Mouse (Mus musculus) c-Kit-positive CD71-positive TER-119-negative erythroid progenitor cells, embryonic 14.5 days (primary cell): Measurements from ENCODE around the gene Tbl3.
"Not testable (repeated sequence)": the region's sequence is repeated elsewhere in the genome, so short reads cannot be mapped to it uniquely, and the experiment has no call there.

Source experiments
- DNase-seq: peaks from one replicate; pipeline ENCODE4 v3.0.0-alpha.2; 2013; ENCODE audit warnings: low read depth

Gene Tbl3

DNA sequence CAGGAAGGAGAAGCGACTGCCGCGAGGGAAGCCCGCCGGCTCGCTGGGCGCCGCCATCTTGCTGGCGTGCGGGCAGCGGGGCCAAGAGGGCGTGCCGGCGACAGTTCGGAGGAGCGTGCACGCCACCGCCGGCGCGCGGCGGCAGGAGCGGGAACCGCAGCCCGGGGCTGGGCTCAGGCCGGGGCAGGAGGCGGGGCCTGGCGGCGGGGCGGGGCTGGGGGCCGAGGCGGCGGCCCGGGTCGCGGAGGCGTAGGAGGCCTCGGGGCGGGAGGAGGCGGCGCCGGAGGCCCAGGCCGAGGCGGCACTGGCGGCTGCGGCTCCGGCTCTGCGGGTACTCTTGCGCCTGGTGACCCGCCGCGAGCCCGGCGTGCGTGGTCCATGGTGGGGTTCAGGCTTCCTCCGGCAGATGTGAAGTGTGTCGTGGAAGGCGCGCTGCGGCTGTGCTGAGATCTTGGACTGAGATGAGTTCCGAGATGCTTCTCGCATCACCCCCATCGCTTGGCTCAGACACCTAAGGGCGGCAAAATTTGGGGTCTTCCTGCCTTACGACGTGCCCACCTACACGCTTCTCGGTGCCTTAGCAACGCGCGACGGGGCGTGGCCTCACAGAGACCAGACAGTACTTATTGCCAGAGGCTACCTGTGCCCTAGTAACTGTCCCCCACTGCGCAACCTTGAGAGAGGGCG lies 11.3 kb downstream of the Tbl3 start, which contains the start of the genes Gfer and Noxo1:
Gene Gfer, minus strand, starts transcription at position 146 of the 687 bp plus-strand sequence.
Gene Noxo1, plus strand, starts transcription at position 224 of the 687 bp plus-strand sequence.
- peak; percentile 72 for DNase-seq

DNA sequence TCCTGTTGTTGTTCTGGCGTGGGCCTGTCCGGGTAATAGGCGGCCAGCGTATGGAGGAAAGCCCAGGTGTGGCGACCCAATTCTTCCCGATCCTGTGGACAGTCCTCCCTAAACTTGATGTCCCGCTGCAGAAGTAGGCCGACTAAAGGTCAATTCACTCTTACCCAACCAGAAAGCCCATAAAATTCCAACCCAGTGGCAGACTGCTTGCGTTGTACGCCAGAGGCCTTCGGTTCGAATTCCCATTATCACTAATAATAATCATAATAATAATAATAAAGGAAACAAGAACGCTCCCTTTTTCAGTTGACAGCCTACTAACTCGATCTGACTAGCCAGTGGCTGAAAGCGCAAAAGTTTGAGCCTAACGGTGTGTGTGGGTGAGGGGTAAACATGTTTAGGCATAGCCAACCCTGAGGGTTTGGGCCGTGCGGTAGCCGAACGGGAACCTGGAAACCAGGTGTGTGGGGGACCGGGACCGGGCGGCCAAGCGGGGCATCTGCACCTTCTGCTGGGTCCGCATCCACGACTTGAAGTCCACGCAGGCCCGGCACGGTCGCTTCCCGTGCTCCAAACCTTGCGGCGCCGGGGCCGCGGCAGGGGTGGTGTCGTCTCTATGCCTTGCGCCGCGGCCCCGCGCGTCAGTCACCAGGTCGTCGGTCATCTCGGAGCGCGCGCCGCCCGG lies 12.0 kb downstream of the Tbl3 start:
- no peak for DNase-seq

DNA sequence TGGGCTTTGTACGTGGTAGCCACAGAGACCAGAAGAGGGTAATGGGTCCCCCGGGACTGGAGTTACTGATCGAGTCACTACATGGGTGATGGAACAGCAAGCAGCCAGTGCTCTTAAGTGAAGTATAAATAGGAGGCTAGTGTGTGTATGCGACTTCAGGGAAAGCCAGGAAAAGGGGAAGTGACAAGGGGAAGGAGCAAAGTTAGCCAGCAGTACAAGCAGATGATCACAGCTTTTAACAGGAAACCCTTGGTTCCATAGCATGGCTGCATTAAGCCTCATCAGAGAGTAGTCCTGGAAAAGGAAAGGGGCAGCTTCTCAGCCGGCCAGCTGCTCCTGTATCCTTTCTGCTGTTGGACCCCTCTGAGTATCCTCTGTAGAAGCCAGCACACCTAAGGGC lies 15.1 kb downstream of the Tbl3 start:
- no peak for DNase-seq

DNA sequence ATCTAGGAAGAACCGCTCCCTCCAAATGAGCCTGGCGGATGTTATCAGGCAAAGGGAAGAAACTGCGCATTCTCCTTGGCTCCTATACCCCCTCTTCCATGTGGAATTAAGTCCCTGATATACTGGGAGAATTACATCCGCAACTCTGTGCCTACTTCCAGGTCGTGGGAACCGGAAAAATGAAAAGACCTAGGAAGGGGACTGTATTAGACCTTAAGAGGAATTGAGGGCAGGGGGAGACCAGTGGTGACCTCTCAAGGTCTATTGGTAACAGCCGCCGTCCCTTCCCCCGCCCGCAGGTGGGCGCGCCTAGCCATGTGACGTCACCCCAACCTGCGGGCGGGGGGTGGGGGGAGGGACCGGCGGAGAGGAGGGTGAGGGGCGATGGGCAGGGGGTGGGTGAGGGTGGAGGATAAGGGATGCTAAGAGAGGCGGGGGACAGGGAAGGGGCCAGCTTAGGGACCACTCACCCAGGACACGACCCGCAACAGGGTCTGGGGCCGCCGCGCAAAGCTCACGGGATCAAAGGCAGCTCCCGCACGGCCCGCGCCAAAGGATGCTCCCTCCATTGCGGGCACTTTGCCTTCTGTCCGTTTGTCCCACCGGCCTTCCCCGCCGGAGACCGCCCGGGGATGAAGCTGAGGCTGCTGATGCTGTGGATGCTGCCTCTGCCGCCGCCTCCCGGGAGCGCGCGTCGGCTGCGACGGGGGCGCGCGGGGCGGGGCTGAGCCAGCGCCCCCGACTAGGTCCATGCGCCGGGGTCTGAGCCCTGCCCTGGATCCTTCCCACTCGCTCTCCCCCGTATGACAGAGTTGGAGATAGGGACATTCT lies 18.0 kb downstream of the Tbl3 start, which contains the start of gene Syngr3:
Gene Syngr3, minus strand, starts transcription at position 705 of the 831 bp plus-strand sequence.
- DNase-seq, result no peak

DNA sequence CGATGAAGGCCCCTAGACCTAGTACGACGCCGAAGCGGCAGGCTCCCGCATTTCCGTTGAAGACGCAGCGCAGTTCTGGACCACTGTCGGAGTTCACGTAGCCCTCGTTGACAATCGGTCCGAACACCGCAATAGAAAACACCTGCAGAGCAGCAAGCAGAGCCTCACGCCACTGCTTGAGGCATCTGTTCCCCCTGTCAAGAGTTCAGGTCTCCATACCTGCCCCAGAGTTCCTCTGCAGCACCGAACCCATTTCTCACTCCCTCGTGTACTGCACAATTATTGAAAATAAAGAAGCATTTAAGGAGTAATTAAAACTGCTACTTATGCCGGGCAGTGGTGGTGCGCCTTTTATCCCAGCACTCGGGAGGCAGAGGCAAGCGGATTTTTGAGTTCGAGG lies 19.9 kb downstream of the Tbl3 start:
- DNase-seq, result no peak

DNA sequence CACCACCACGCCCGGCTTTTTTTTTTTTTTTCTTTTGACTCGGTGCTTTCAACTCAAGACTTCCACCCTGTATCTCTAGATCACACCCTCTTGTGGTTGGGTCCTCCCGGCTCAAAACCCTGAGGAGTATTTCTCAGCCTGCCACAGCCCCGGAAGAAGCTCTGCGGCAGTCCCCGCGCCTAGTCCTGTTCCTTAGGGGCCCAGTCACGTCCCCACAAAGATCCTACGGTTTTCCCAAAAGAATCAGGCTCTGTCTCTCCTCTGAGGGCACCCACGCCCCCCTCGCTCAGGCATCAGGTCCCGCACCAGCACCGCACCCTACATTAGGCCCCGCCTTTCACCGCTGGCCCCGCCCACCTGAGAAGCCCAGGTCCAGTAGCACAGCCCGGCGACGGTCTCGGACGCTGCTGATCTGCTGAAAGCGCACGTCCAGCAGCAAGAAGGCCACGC lies 20.3 kb downstream of the Tbl3 start:
- DNase-seq, result peak; percentile 46

DNA sequence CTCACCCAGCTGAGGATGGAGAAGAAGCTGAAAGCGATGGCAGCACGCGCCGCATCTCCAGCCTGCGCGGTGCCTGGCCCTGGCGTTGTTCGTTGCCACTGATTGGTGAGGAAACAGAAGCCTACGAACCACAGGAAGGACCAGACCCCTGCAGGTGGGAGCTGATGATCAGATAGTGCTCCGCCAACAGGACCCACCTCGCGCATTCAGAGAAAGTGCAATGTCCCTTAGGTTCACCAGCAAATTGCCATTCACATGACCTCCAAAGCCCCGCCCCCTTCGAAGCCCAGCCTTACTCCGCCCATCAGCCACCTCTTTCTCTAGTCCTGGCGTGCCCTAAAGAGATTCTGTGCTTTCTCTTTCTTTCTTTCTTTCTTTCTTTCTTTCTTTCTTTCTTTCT lies 20.9 kb downstream of the Tbl3 start:
- no peak for DNase-seq

DNA sequence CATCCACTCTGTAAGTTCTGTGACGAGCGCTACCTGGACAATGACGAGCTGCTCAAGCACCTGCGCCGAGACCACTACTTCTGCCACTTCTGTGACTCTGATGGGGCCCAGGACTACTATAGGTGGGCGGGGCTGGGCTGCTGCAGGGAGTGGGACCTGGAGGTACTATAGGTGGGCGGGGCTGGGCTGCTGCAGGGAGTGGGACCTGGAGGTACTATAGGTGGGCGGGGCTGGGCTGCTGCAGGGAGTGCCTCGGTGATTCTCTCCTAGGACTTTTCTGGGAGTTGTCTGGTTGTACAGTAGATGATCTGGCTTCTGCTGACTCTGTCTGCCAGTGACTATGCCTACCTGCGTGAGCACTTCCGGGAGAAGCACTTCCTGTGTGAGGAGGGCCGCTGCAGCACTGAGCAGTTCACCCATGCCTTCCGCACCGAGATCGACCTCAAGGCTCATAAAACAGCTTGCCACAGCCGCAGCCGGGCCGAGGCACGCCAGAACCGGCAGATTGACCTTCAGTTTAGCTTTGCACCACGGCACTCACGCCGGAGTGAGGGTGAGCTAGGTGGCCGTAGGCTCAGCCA lies 29.9 kb downstream of the Tbl3 start:
- no peak for DNase-seq

DNA sequence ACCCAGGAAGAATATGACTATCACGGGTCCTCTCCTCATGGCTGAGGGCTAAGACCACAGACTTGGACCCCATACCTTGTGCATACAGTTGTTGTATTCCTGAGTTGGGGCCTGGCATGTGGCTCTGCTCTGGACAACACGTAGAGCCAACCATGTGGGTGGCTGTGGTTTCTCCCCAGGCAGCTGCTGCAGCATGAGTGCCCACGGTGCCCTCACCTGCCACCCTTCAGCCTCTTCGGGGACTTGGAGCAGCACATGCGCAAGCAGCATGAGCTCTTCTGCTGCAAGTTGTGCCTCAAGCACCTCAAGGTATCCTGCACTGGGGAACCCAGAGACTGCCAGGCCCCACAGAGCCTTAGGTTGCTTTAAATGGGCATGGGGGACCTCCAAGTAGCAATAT lies 30.6 kb downstream of the Tbl3 start:
- DNase-seq, result no peak

DNA sequence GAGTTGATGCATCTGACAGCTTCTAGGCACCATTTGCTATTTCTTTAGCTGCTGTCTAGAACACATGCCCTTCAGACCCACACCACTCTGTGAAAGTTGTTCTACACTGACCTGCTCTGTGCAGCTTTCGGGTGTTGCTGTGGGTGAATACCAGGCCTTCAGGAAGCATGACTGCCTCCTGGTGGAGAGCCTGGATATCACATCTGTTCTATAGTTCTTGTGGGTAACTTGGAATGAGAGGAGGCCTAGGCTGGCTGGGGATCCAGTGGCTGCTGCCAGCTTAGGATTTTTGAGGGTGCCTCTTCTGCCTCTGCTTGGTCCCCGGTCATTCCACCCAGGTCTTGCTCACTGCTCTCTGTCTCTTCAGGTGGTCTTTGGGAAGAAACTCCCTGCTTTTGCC lies 31.3 kb downstream of the Tbl3 start:
- peak; percentile 72 for DNase-seq

DNA sequence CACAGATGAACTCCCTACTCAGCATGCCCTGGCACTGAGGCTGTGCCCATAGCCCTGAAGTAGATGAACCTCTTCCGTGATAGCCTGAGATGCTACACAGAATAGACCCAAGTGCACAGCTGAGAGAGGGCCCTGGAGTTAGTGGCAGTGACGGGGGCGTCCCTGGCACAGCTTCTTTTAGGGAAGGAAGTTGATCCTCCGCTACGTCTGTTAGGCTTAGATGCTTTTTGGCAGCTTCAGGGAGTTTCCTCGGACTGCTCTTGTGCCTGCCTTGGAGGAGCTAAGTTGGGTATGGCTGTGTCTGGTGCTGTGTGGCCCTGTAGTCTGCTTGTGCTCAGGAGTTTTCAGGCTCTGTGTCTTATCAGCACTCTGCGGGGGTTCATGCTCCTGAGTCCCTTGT lies 33.2 kb downstream of the Tbl3 start:
- no peak for DNase-seq

DNA sequence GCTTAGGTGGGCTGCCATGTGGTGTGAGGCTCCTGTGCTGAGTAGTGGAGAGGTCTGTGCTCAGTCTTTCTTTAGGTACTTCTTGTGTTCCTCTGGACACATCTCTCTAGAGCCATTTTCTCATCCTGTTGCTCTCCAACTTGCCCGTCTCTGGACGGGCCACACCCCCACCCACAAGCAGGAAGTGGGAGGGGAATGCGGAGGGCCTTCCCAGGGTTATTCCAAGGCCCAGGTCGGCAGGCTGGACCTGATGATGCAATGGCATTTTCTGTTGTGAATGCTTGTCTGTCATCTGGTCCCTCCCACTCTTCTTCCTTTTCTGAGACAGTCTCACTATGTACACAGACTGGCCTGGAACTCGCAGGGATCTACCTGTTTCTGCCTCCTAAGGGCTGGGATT lies 35.3 kb downstream of the Tbl3 start:
- no peak for DNase-seq

DNA sequence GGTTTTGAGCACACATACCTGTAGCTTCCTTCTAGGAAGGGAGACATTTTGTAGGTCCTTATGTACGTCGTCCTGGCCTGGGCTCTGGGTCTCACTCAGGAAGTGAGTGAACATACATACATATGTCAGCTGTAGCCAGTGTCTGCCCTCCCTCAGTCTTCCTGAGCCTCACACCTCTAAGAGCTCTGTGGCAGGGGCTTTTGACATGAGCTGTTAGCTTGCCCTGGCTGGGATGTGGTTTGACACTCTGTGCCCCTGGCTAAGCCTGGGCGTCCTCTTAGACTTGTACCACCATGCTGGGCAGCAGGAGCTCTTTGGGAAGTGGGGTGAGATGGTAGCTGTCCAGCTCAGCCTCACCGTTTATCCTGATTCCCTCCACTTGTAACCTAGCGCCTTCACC lies 36.1 kb downstream of the Tbl3 start:
- DNase-seq, result no peak

DNA sequence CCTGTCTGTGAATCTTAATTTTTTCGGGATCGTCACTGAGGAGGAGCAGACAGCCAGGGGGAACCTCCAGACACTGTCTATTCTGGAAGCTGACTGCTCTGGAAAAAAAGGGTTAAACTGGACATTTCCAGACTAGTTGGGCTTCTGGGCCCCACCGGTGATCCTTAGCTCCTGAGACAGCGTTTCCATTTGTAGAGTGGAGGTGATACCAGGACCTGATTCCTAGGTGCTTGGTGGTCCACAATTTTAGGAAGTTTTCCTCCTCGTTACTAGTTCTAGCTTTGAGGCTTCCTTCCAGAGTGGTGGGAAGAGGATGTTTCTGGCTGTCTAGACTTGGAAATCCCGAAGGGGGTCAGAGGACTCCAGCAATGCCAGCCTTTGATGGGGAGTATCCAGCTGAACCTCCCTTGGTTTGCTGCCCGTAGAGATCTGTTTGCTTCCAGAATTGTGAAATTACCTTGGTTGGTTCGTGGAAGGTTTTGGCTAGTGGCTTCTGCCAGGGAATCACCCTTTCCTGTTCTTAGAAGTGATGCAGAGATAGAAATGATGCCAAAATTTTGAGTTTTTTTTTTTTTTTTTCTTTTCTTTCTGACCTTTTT lies 37.1 kb downstream of the Tbl3 start:
- no peak for DNase-seq

DNA sequence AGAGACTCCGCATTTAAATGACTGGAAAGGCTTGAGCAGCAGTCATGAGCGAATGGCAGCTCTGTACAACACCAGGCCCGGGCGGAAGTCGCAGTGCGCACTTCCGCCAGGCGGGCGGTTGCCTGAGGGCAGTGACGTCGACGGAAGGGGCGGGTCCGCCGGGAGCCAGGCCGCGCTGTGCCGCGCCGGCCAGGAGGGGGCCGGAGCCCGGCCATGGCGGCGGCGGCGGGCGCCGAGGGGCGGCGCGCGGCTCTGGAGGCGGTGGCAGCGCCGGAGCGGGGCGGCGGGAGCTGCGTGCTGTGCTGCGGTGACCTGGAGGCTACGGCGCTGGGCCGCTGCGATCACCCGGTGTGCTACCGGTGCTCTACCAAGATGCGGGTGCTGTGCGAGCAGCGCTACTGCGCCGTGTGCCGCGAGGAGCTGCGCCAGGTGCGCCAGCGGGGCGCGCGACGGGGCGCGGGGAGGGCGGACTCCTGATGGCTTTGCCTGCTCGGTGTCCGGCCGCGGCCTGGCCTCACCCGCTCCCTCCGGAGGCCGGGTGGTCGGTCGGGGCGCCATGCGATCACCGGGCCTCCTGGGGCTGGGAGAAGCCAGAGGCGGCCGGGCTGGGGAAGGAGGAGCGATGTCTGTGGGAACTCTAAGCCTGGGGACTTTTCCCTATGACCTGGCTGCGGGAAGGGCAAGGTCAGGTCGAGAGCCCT lies 37.8 kb downstream of the Tbl3 start, which contains the start of gene Zfp598:
Gene Zfp598, plus strand, starts transcription at position 143 of the 701 bp plus-strand sequence.
- peak; percentile 84 for DNase-seq

DNA sequence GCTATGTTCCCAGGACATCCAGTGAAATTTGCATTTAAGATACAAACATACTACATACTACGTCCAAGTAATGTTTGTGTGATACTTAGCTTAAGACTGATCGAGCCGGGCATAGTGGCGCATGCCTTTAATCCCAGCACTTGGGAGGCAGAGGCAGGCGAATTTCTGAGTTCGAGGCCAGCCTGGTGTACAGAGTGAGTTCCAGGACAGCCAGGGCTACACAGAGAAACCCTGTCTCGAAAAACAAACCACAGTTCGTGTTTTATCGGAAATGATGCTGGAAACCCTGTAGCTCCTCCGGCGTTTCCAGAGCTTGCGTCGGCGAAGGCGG lies 38.3 kb downstream of the Tbl3 start:
- DNase-seq, result not testable (repeated sequence)

DNA sequence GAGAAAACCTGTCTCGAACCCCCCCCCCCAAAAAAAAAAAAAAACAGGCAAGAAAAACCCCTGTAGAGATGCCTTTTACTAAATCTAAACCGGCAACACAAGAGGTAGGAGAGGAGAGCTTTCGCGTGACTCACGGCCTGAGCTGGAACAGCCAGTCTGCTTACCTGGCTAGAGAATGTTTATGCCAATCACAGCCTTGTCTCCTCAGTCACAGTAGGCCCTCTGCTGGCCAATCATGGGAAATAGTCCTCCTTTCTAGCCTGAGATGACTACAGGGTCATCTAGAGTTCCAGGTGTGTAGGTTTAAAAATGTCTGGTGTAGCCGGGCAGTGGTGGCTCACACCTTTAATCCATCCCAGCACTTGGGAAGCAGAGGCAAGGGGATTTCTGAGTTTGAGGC lies 40.0 kb downstream of the Tbl3 start:
- DNase-seq, result no peak

DNA sequence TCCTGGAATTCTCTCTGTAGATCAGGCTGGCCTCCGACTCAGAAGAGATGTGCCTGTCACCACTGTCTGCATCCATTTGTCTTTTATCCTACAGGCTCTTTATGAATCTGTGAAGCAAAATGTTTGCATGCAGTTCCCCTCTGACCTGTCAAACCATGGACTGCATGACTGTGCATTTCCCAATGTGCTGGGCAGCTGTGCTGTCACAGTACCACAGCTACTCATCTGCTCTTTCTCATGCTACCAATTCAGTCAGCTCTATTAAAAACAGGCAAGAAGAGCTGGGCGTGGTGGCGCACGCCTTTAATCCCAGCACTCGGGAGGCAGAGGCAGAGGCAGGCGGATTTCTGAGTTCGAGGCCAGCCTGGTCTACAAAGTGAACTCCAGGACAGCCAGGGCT lies 40.4 kb downstream of the Tbl3 start:
- DNase-seq, result not testable (repeated sequence)

DNA sequence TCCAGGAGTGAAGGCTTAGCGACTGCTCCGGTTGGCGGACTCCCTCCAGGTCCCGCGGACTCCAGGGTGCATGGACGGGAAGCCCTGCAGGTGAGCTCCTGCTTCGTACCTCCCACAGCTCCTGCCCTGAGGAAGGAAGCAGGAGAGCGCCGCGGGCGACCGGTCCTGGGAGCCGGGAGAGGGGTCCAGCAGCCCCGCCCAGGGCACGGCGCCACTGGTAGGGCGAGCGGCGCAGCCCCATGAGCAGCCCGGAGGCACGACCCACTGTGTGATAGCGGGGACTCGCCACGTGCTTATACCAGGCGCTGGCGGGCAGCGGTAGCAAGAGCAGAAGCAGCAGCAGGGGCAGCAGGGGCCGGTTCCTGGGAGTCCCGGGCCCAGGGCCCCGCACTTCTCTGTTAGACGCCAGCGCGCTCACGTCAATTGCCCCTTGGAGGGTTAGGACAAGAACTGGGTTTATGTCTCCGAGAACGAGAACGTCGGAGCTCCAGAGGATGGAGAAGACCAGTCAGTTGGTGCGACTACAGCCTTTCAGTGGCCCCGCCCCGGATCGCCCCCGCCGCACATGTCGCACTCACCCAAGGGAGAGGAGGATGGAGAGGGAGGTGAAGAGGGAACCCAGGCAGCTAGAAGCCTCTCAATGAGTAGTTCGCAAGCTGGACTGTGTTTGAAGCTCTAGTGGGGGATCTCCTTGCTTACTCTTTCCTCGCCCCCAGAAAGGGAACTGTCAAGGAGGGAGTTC lies 49.3 kb downstream of the Tbl3 start, which contains the start of gene Npw:
Gene Npw, minus strand, starts transcription at position 441 of the 742 bp plus-strand sequence.
- DNase-seq, result no peak

DNA sequence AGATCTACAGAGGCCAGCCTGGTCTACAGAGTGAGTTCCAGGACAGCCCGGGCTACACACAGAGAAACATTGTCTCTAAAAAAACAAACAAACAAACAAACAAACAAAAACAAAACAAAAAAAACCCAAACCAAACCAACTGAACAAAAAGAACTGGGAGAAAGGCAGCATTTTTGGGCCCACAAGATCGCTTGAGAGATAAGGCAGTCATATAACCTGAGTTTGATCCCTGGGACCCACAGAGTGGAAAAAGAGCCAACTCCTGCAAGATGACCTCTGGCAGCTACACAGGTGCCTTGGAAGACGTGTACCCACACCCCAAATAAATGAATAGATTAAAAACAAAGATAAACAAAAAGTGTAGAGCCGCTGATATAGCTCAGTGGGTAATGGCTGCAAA lies 52.5 kb downstream of the Tbl3 start:
- no peak for DNase-seq
